Mouse (Mus musculus): ENCODE data around the gene Klk1b26. TPM values are rescaled to one million over a fixed set of nuclear protein-coding genes. Genes with fewer than 3 reads are reported as not detected.
"Not testable (repeated sequence)": the region's sequence is repeated elsewhere in the genome, so short reads cannot be mapped to it uniquely, and the experiment has no call there.

The Klk1b26 gene
- total and polyA plus RNA-seq, 3 experiments, result 0.90 to 2.6 (median 1.5) TPM

- TF ChIP-seq CTCF (IDR thresholded peaks at IDR 0.05) (no peak), POLR2A (IDR thresholded peaks at IDR 0.05; ENCODE audit: insufficient read depth, low read depth, low read length) (no peak), EP300 (IDR thresholded peaks at IDR 0.05; ENCODE audit: insufficient read depth, low read depth, low read length) (no peak)
- Histone ChIP-seq H3K79me2 (replicated peaks; ENCODE audit: control insufficient read depth, insufficient read depth, low read length) (no peaks in the 10 kb centered on the region), H3K36me3 (ENCODE audit: control insufficient read depth, insufficient read depth, low read length) (no peaks in the 10 kb centered on the region), H3K27me3 (ENCODE audit: control insufficient read depth, insufficient read depth, low read length) (no peaks in the 10 kb centered on the region), H3K4me3 (no peak overlapping the region), H3K9ac (ENCODE audit: low read depth, low read length) (no peak overlapping the region), H3K4me1 (ENCODE audit: control insufficient read depth, insufficient read depth, low read length) (no peaks in the 10 kb centered on the region), H3K27ac (no peak overlapping the region)
- intact Hi-C loops (cut with DNase I), result no loop called here
- no peak for DNase-seq
Measured at GRCm38 (mm10) chr7:44004847-44005246, 7.1 kb upstream of the Klk1b26 start.

GRCm38 (mm10) chr7:44014666-44015065, 2.7 kb downstream of the Klk1b26 start:
- WGBS, result 70% methylated on average over 6 of the region's 6 CpGs
- H3K27ac ChIP-seq; intact Hi-C loops (cut with DNase I); H3K4me1 ChIP-seq (ENCODE audit: control insufficient read depth, insufficient read depth, low read length); H3K27me3 ChIP-seq (ENCODE audit: control insufficient read depth, insufficient read depth, low read length); H3K79me2 ChIP-seq (replicated peaks; ENCODE audit: control insufficient read depth, insufficient read depth, low read length); H3K9ac ChIP-seq (ENCODE audit: low read depth, low read length); H3K36me3 ChIP-seq (ENCODE audit: control insufficient read depth, insufficient read depth, low read length); DNase-seq; H3K4me3 ChIP-seq: not testable (repeated sequence)

DNA sequence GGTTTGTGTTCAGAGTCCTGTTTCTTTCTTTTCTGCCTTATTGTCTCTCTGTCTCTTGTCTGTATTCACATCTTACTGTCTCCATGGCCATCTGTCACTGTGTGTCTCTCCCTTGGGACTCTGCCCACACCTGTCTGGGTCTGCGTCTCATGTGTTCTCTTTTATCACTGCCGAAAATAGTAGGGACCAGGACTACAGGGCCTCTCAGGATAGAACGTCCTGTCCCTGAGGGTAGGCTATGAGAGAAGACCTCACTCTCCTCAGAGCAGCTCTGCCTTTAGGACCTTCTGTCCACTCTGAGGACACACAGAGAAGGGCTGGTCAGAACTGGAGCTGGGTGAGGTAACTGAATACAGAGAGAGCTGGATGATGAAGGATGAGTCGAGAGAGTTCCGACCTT, 3.1 kb downstream of the Klk1b26 start:
- Histone ChIP-seq H3K4me1 (ENCODE audit: control insufficient read depth, insufficient read depth, low read length) (no peaks in the 10 kb centered on the region), H3K79me2 (replicated peaks; ENCODE audit: control insufficient read depth, insufficient read depth, low read length) (no peaks in the 10 kb centered on the region), H3K9ac (ENCODE audit: low read depth, low read length) (no peak overlapping the region), H3K27ac (no peak overlapping the region), H3K27me3 (ENCODE audit: control insufficient read depth, insufficient read depth, low read length) (no peaks in the 10 kb centered on the region), H3K4me3 (no peak overlapping the region), H3K36me3 (ENCODE audit: control insufficient read depth, insufficient read depth, low read length) (no peaks in the 10 kb centered on the region)
- no peak for DNase-seq
- TF ChIP-seq POLR2A (IDR thresholded peaks at IDR 0.05; ENCODE audit: insufficient read depth, low read depth, low read length) (no peak), CTCF (IDR thresholded peaks at IDR 0.05) (no peak), EP300 (IDR thresholded peaks at IDR 0.05; ENCODE audit: insufficient read depth, low read depth, low read length) (no peak)
- 70% methylated on average over 5 of the region's 5 CpGs for WGBS
- intact Hi-C loops (cut with DNase I), result no loop called here

- H3K79me2 ChIP-seq (replicated peaks; ENCODE audit: control insufficient read depth, insufficient read depth, low read length); DNase-seq; H3K4me1 ChIP-seq (ENCODE audit: control insufficient read depth, insufficient read depth, low read length); H3K9ac ChIP-seq (ENCODE audit: low read depth, low read length); H3K4me3 ChIP-seq; H3K27ac ChIP-seq; H3K27me3 ChIP-seq (ENCODE audit: control insufficient read depth, insufficient read depth, low read length); H3K36me3 ChIP-seq (ENCODE audit: control insufficient read depth, insufficient read depth, low read length); intact Hi-C loops (cut with DNase I): not testable (repeated sequence)
- whole genome bisulfite sequencing, result 65% methylated on average over 3 of the region's 3 CpGs
Measured at GRCm38 (mm10) chr7:44051990-44052389, 40.0 kb downstream of the Klk1b26 start, which contains the start of gene Klk1b27. Klk1b27 (plus strand) TSS chr7:44052290.

Other genes starting within 250 kb of the Klk1b26 start
- gene Klk12, start 243.3 kb upstream of the Klk1b26 start, total RNA-seq (2021), result not detected
- not detected in 2 replicates for gene Klk12, start 243.3 kb upstream of the Klk1b26 start, polyA plus RNA-seq (2012; rRNA removed)
- under 1 TPM; 0.25 to 0.44 TPM for gene Klk11, start 237.6 kb upstream of the Klk1b26 start, total RNA-seq (2021)
- 0.20 and 0.78 TPM in 2 replicates for gene Klk11, start 237.6 kb upstream of the Klk1b26 start, polyA plus RNA-seq (2012; rRNA removed)
- under 1 TPM; 0.27 to 0.65 TPM for gene Klk10, start 231.1 kb upstream of the Klk1b26 start, total RNA-seq (2021)
- 0.70 and 1.8 TPM in 2 replicates for gene Klk10, start 231.1 kb upstream of the Klk1b26 start, polyA plus RNA-seq (2012; rRNA removed)
- not detected for gene Klk9, start 220.3 kb upstream of the Klk1b26 start, total RNA-seq (2021)
- 0.12 TPM in 2 replicates for gene Klk9, start 220.3 kb upstream of the Klk1b26 start, polyA plus RNA-seq (2012; rRNA removed)
- gene Klk8, start 214.6 kb upstream of the Klk1b26 start, total RNA-seq (2021), result 10 to 100 TPM; 10.6 TPM
- 8.5 and 9.0 TPM in 2 replicates for gene Klk8, start 214.6 kb upstream of the Klk1b26 start, polyA plus RNA-seq (2012; rRNA removed)
- not detected for gene Klk7, start 200.9 kb upstream of the Klk1b26 start, total RNA-seq (2021)
- gene Klk7, start 200.9 kb upstream of the Klk1b26 start, polyA plus RNA-seq (2012; rRNA removed), result 0.08 TPM in 1 of 2 replicates, not detected in the other
- not detected for gene Klk6, start 187.7 kb upstream of the Klk1b26 start, total RNA-seq (2021)
- not detected in 2 replicates for gene Klk6, start 187.7 kb upstream of the Klk1b26 start, polyA plus RNA-seq (2012; rRNA removed)
- gene Klk5, start 170.2 kb upstream of the Klk1b26 start, total RNA-seq (2021), result not detected
- not detected in 2 replicates for gene Klk5, start 170.2 kb upstream of the Klk1b26 start, polyA plus RNA-seq (2012; rRNA removed)
- not detected for gene Klk4, start 131.0 kb upstream of the Klk1b26 start, total RNA-seq (2021)
- gene Klk4, start 131.0 kb upstream of the Klk1b26 start, polyA plus RNA-seq (2012; rRNA removed), result not detected in 2 replicates
- not detected for gene Klk15, start 78.4 kb upstream of the Klk1b26 start, total RNA-seq (2021)
- gene Klk15, start 78.4 kb upstream of the Klk1b26 start, polyA plus RNA-seq (2012; rRNA removed), result not detected in 2 replicates
- gene Klk1b8, start 61.5 kb upstream of the Klk1b26 start, total RNA-seq (2021), result not detected
- not detected in 2 replicates for gene Klk1b8, start 61.5 kb upstream of the Klk1b26 start, polyA plus RNA-seq (2012; rRNA removed)
- not detected for gene Klk1b1, start 45.4 kb upstream of the Klk1b26 start, total RNA-seq (2021)
- not detected in 2 replicates for gene Klk1b1, start 45.4 kb upstream of the Klk1b26 start, polyA plus RNA-seq (2012; rRNA removed)
- gene Klk1b9, start 36.1 kb upstream of the Klk1b26 start, total RNA-seq (2021), result not detected
- gene Klk1b9, start 36.1 kb upstream of the Klk1b26 start, polyA plus RNA-seq (2012; rRNA removed), result not detected in 2 replicates
- not detected for gene Klk1b11, start 16.3 kb upstream of the Klk1b26 start, total RNA-seq (2021)
- not detected in 2 replicates for gene Klk1b11, start 16.3 kb upstream of the Klk1b26 start, polyA plus RNA-seq (2012; rRNA removed)
- gene Klk1b27, start 40.1 kb downstream of the Klk1b26 start, total RNA-seq (2021), result not detected
- not detected in 2 replicates for gene Klk1b27, start 40.1 kb downstream of the Klk1b26 start, polyA plus RNA-seq (2012; rRNA removed)
- not detected for gene Klk1b21, start 90.2 kb downstream of the Klk1b26 start, total RNA-seq (2021)
- not detected in 2 replicates for gene Klk1b21, start 90.2 kb downstream of the Klk1b26 start, polyA plus RNA-seq (2012; rRNA removed)
- gene Klk1b22, start 100.5 kb downstream of the Klk1b26 start, total RNA-seq (2021), result not detected
- 4.0 TPM in 1 of 2 replicates, not detected in the other for gene Klk1b22, start 100.5 kb downstream of the Klk1b26 start, polyA plus RNA-seq (2012; rRNA removed)
- gene Klk1b16, start 124.6 kb downstream of the Klk1b26 start, total RNA-seq (2021), result not detected
- gene Klk1b16, start 124.6 kb downstream of the Klk1b26 start, polyA plus RNA-seq (2012; rRNA removed), result not detected in 2 replicates
- gene Klk1b24, start 176.1 kb downstream of the Klk1b26 start, total RNA-seq (2021), result not detected
- not detected in 2 replicates for gene Klk1b24, start 176.1 kb downstream of the Klk1b26 start, polyA plus RNA-seq (2012; rRNA removed)
- not detected for gene Klk1b3, start 186.0 kb downstream of the Klk1b26 start, total RNA-seq (2021)
- not detected in 2 replicates for gene Klk1b3, start 186.0 kb downstream of the Klk1b26 start, polyA plus RNA-seq (2012; rRNA removed)
- not detected for gene Klk1b4, start 195.3 kb downstream of the Klk1b26 start, total RNA-seq (2021)
- 0.14 TPM in 1 of 2 replicates, not detected in the other for gene Klk1b4, start 195.3 kb downstream of the Klk1b26 start, polyA plus RNA-seq (2012; rRNA removed)
- gene Klk1b5, start 203.8 kb downstream of the Klk1b26 start, total RNA-seq (2021), result not detected
- not detected in 2 replicates for gene Klk1b5, start 203.8 kb downstream of the Klk1b26 start, polyA plus RNA-seq (2012; rRNA removed)
- gene Klk1, start 213.2 kb downstream of the Klk1b26 start, total RNA-seq (2021), result not detected
- 0.38 and 0.62 TPM in 2 replicates for gene Klk1, start 213.2 kb downstream of the Klk1b26 start, polyA plus RNA-seq (2012; rRNA removed)
- not detected for gene Gm36864, start 224.0 kb downstream of the Klk1b26 start, total RNA-seq (2021)
- gene Gm36864, start 224.0 kb downstream of the Klk1b26 start, polyA plus RNA-seq (2012; rRNA removed), result not detected in 2 replicates
- under 1 TPM; 0.68 to 0.70 TPM for gene 1700028J19Rik, start 234.5 kb downstream of the Klk1b26 start, total RNA-seq (2021)
- 1.3 and 2.1 TPM in 2 replicates for gene 1700028J19Rik, start 234.5 kb downstream of the Klk1b26 start, polyA plus RNA-seq (2012; rRNA removed)
- 10 to 100 TPM; 12.0 to 12.3 TPM for gene 2410002F23Rik, start 234.6 kb downstream of the Klk1b26 start, total RNA-seq (2021)
- 29.5 and 37.6 TPM in 2 replicates for gene 2410002F23Rik, start 234.6 kb downstream of the Klk1b26 start, polyA plus RNA-seq (2012; rRNA removed)
- not detected for gene Acp4, start 245.2 kb downstream of the Klk1b26 start, total RNA-seq (2021)
- gene Acp4, start 245.2 kb downstream of the Klk1b26 start, polyA plus RNA-seq (2012; rRNA removed), result not detected in 2 replicates
- gene Gm15517, start 249.3 kb downstream of the Klk1b26 start, total RNA-seq (2021), result not detected
- not detected in 2 replicates for gene Gm15517, start 249.3 kb downstream of the Klk1b26 start, polyA plus RNA-seq (2012; rRNA removed)